Mouse (Mus musculus): ENCODE data around the gene Gabpb2. TPM values are rescaled to one million over a fixed set of nuclear protein-coding genes. Genes with fewer than 3 reads are reported as not detected.
A peak's percentile ranks its signal among the peaks of the same experiment; 100 is the strongest.

The Gabpb2 gene
- total RNA-seq (2014; rRNA removed) (13.7 and 17.6 TPM in 2 replicates), polyA plus RNA-seq (2012; rRNA removed) (4.4 and 6.1 TPM in 2 replicates)

DNA sequence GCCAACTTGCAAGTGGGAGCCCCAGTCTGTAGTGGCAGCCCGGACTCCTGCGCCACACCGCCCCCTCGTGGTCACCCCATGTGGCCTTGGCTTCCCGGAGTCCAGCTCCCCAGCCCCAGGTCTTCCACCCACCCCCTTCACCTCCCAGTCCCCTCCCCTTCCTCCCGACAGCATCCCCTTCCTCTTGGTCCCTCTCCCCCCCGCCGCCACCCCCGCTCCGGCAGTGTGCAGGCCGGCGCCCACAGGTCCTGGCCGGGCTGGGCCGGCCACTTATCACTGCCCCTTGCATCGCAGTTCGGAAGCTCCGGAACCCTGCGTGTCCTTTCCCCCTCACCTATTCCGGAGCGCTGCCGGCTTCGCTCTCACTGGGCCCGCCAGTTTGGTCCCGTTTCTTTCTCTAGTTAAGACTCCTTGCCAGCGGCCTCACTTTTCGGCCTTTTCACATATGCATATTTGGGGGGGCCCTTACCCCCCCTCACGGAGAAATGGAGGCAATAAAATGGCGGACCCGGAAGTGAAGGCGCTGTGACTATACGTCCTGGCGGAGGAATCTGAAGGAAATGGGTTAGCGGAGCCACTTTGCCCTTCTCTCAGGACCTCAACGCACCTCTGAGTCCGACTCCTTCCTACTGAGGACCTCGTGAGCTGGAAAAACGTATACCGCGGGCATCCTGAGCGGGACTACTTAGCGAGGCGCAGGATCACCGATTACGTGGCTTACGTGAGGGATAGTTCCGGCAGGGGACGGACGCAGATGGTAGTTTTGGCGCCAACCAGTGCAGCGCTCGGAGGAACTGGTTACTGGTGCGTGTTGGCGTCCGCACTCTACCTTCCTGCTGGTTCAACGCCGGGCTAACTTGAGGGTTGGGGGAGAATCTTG, at the start of gene Gabpb2:
TSS of gene Gabpb2 (minus strand) at position 662 of the 880 bp plus-strand sequence.
- under 1% methylated on average over 56 of the region's 56 CpGs for WGBS
- peaks cover 4% of the 10 kb centered on the region for H3K36me3 ChIP-seq (ENCODE audit: control insufficient read depth, insufficient read depth, low read length)
- peak; percentile 83 for DNase-seq (ENCODE audit: extremely low read depth, low read depth, low spot score)

DNA sequence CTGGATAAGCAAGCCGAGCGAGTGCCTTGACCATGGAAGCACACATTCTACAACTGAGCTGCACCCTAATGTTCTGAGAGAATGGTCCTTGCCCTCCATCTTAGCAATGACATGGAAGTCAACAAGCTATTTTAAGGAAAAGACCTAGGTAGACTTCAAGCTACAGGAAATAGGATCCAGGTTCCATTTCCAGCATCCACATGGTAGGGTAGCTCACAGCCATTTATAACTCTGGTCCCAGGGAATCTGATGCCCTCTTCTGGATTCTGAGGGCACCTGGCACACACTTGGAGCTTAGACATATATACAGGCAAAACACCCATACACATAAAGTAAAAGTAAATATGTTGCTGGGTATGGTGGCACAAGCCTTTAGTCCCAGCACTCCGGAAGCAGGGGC, 48.3 kb upstream of the Gabpb2 start:
- H3K9ac ChIP-seq (ENCODE audit: low read depth, low read length) = no peak overlapping the region
- 98% methylated on average over 3 of the region's 3 CpGs for WGBS
- H3K79me2 ChIP-seq (ENCODE audit: control insufficient read depth, insufficient read depth, low read length) = 0 out of 2 replicates have a peak, but pooled peaks cover 4% of the 10 kb centered on the region
- peaks cover 15% of the 10 kb centered on the region for H3K36me3 ChIP-seq (ENCODE audit: control insufficient read depth, insufficient read depth, low read length)
- no peak overlapping the region for H3K4me3 ChIP-seq (ENCODE audit: insufficient read depth, low read depth, low read length)
- H3K27me3 ChIP-seq (ENCODE audit: control insufficient read depth, insufficient read depth, low read length) = no peaks in the 10 kb centered on the region
- H3K27ac ChIP-seq (replicated peaks; ENCODE audit: insufficient read depth, low read depth, low read length) = no peak overlapping the region
- DNase-seq (ENCODE audit: extremely low read depth, low read depth, low spot score) = no peak
- no peak for TF ChIP-seq CTCF (IDR thresholded peaks at IDR 0.05; ENCODE audit: low read depth, low read length)
- TF ChIP-seq POLR2A (IDR thresholded peaks at IDR 0.05; ENCODE audit: extremely low read depth, insufficient read depth, low read length) = no peak
- H3K4me1 ChIP-seq (ENCODE audit: control insufficient read depth, insufficient read depth, low read length) = peaks cover 14% of the 10 kb centered on the region

More for the DNA sequence above, at the start of gene Gabpb2:
- no peaks in the 10 kb centered on the region for H3K27me3 ChIP-seq (ENCODE audit: control insufficient read depth, insufficient read depth, low read length)
- H3K9ac ChIP-seq (ENCODE audit: low read depth, low read length) = peak within 1 kb of the TSS; percentile 76
- peak; percentile 88 for TF ChIP-seq CTCF (IDR thresholded peaks at IDR 0.05; ENCODE audit: low read depth, low read length)
- 0 out of 2 replicates have a peak, but pooled peaks have one; percentile 48 for TF ChIP-seq POLR2A (IDR thresholded peaks at IDR 0.05; ENCODE audit: extremely low read depth, insufficient read depth, low read length)
- peak within 1 kb of the TSS; percentile 74 for H3K4me3 ChIP-seq (ENCODE audit: insufficient read depth, low read depth, low read length)
- H3K4me1 ChIP-seq (ENCODE audit: control insufficient read depth, insufficient read depth, low read length) = peaks cover 11% of the 10 kb centered on the region
- H3K79me2 ChIP-seq (ENCODE audit: control insufficient read depth, insufficient read depth, low read length) = peaks cover 4% of the 10 kb centered on the region; the same call in 1 of the 2 replicates
- H3K27ac ChIP-seq (replicated peaks; ENCODE audit: insufficient read depth, low read depth, low read length) = peak within 1 kb of the TSS; percentile 74

DNA sequence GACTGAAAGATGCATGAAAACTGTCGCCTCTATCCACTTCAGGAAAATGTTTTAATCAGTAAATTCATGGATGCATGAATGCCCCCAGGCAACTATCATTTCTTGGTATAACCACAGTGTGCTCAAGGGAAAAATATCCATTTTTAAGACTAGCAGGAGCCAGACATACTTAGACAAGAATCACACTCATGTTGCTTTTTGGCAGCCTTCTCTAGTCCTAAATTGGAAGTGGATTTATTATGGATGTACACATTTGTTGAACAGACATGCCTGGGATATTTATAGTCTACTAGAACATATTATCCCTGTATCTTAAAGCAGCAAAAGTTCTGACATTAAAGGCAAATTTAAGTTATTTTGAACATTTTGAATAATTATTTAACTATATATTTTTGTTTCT, 47.0 kb upstream of the Gabpb2 start:
- Histone ChIP-seq H3K4me1 (ENCODE audit: control insufficient read depth, insufficient read depth, low read length) (peaks cover 10% of the 10 kb centered on the region), H3K4me3 (ENCODE audit: insufficient read depth, low read depth, low read length) (no peak overlapping the region), H3K9ac (ENCODE audit: low read depth, low read length) (no peak overlapping the region), H3K36me3 (ENCODE audit: control insufficient read depth, insufficient read depth, low read length) (peaks cover 19% of the 10 kb centered on the region), H3K79me2 (ENCODE audit: control insufficient read depth, insufficient read depth, low read length) (no peaks in the 10 kb centered on the region), H3K27me3 (ENCODE audit: control insufficient read depth, insufficient read depth, low read length) (no peaks in the 10 kb centered on the region), H3K27ac (replicated peaks; ENCODE audit: insufficient read depth, low read depth, low read length) (no peak overlapping the region)
- no peak for TF ChIP-seq CTCF (IDR thresholded peaks at IDR 0.05; ENCODE audit: low read depth, low read length)
- TF ChIP-seq POLR2A (IDR thresholded peaks at IDR 0.05; ENCODE audit: extremely low read depth, insufficient read depth, low read length) = no peak
- DNase-seq (ENCODE audit: extremely low read depth, low read depth, low spot score) = no peak
- whole genome bisulfite sequencing = 89% methylated on average over 1 of the region's 1 CpGs

DNA sequence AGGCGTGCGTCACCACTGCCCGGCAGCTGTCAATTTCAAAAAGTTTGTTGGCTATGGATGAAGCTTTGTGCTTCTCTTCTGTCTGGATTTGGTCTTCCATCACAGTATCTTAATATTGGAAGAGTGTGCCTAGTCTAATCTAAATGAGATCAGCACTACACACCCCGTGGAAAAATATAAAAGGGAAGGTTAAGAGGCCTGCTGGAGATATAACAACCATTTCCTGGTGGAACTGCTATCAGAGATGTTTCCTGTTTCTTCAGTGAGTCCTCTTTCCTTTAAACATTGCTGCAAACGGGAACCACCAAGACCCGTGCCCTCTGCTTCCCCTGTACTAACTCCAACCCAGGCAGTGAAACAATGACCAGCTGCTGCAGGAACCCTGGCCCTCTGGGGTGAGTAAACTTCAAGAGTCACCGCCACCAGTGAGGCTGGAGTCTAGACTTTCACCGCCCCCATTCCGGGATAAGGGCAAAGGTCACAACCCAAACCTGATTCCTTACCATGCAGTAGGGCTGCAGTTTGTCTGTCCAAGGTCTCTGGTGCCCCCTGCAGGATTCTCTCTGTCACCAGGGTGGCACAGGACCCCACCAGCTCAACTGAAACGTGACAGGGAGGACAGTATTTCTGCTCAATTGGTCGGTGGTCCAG, 45.5 kb upstream of the Gabpb2 start:
- H3K27me3 ChIP-seq (ENCODE audit: control insufficient read depth, insufficient read depth, low read length) = no peaks in the 10 kb centered on the region
- TF ChIP-seq CTCF (IDR thresholded peaks at IDR 0.05; ENCODE audit: low read depth, low read length) = peak; percentile 87
- no peak for TF ChIP-seq POLR2A (IDR thresholded peaks at IDR 0.05; ENCODE audit: extremely low read depth, insufficient read depth, low read length)
- H3K4me3 ChIP-seq (ENCODE audit: insufficient read depth, low read depth, low read length) = no peak overlapping the region
- peak overlapping the region; percentile 22 for H3K9ac ChIP-seq (ENCODE audit: low read depth, low read length)
- peak overlapping the region; percentile 48 for H3K27ac ChIP-seq (replicated peaks; ENCODE audit: insufficient read depth, low read depth, low read length)
- no peaks in the 10 kb centered on the region for H3K79me2 ChIP-seq (ENCODE audit: control insufficient read depth, insufficient read depth, low read length)
- peak; percentile 87 for DNase-seq (ENCODE audit: extremely low read depth, low read depth, low spot score)
- peaks cover 10% of the 10 kb centered on the region for H3K4me1 ChIP-seq (ENCODE audit: control insufficient read depth, insufficient read depth, low read length)
- H3K36me3 ChIP-seq (ENCODE audit: control insufficient read depth, insufficient read depth, low read length) = peaks cover 29% of the 10 kb centered on the region
- 30% methylated on average over 11 of the region's 11 CpGs for WGBS

DNA sequence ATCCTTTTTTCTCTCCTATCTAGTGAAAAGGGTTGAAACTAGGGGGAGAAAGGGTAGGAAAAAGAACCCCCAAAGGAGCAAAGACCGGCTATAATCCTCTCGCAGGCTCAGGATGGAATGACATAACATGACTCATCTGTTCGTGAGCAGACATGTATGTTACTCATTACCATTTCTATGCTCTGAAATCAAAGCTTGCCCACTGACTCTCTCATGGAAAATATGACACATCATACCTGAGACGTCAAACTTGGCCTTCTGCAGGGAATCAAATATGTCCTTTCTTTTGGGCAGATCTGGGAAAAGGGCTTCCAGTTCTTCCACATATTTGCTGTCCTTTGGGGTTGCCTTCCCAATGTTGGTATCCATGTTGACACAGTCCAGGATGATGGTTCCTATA, 44.3 kb upstream of the Gabpb2 start:
- Histone ChIP-seq H3K27ac (replicated peaks; ENCODE audit: insufficient read depth, low read depth, low read length) (no peak overlapping the region), H3K27me3 (ENCODE audit: control insufficient read depth, insufficient read depth, low read length) (no peaks in the 10 kb centered on the region), H3K4me1 (ENCODE audit: control insufficient read depth, insufficient read depth, low read length) (peaks cover 7% of the 10 kb centered on the region), H3K9ac (ENCODE audit: low read depth, low read length) (no peak overlapping the region), H3K36me3 (ENCODE audit: control insufficient read depth, insufficient read depth, low read length) (peaks cover 38% of the 10 kb centered on the region), H3K4me3 (ENCODE audit: insufficient read depth, low read depth, low read length) (no peak overlapping the region), H3K79me2 (ENCODE audit: control insufficient read depth, insufficient read depth, low read length) (no peaks in the 10 kb centered on the region)
- DNase-seq (ENCODE audit: extremely low read depth, low read depth, low spot score) = no peak
- 94% methylated on average over 4 of the region's 4 CpGs for WGBS
- TF ChIP-seq CTCF (IDR thresholded peaks at IDR 0.05; ENCODE audit: low read depth, low read length) (no peak), POLR2A (IDR thresholded peaks at IDR 0.05; ENCODE audit: extremely low read depth, insufficient read depth, low read length) (no peak)

Data from liver, adult 2 months (tissue).